Mouse (Mus musculus) stomach, postnatal 0 days (tissue): ENCODE measurements around the gene S100a13.

Experiments used
- CTCF ChIP-seq: IDR thresholded peaks from 2 replicates; pipeline ENCODE4 v1.5.1; 2016; ENCODE audit warnings: antibody characterized with exemption, low read depth, mild to moderate bottlenecking, moderate library complexity
- EP300 ChIP-seq: optimal IDR thresholded peaks from 2 replicates; pipeline ENCODE3; 2016; ENCODE audit warnings: antibody characterized with exemption

- no peak for TF ChIP-seq CTCF
- TF ChIP-seq EP300: no peak
Observed at GRCm38 (mm10) chr3:90488576-90488975, 25.7 kb upstream of the S100a13 start.
